Mouse (Mus musculus) left cerebral cortex, postnatal 10 days (tissue): ENCODE measurements around the gene Popdc2. TPM values are rescaled to one million over a fixed set of nuclear protein-coding genes. Genes with fewer than 3 reads are reported as not detected.
"Not testable (repeated sequence)": the region's sequence is repeated elsewhere in the genome, so short reads cannot be mapped to it uniquely, and the experiment has no call there.

Source experiments
- DNase-seq, 2 experiments: peaks; one replicate each; pipeline ENCODE4 v3.0.0; 2021 to 2022; ENCODE audit warnings: low spot score in 2 of 2, mixed read lengths in 1 of 2; ENCODE audit errors: extremely low spot score in 1 of 2
- intact Hi-C: fragments of 180-260 bp; cut with DNase I; formaldehyde crosslinking; loops from one replicate; pipeline ENCODE4 v1.15.1; 2025
- total RNA-seq, 2 experiments: library from RNA; stranded (reverse); gene quantifications; 2 replicates each; pipeline ENCODE4 v1.2.3; 2021

The Popdc2 gene
- under 1 TPM in 1 of 2 experiments, not detected in 1; 0.53 TPM for total RNA-seq

DNA sequence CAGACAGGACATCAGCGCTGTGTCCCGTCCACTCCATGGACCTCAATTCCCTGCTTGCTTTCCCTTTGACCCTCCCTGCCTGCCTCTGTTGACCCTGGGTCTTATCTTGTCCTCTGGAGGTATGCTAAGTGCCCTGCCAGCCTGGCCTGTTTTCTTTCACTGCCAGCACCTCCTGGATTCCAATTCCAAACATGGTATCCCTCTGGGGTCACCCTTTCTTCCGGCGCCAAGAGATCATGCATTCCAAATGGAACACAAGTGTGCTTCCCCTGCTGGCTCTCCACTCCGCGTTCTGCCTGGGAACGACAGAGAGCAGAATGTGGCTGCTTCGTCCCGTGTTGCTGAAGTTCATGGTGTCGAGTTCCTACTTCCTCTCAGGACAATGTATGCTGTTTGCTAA lies at the start of gene Popdc2:
TSS of gene Popdc2 (plus strand) at position 277 of the 400 bp plus-strand sequence.
- intact Hi-C loops, result no loop called here
- no peak for DNase-seq

- DNase-seq, result no peak
- intact Hi-C loops, result no loop called here
Observed at GRCm38 (mm10) chr16:38318492-38318891, 43.5 kb upstream of the Popdc2 start.

DNA sequence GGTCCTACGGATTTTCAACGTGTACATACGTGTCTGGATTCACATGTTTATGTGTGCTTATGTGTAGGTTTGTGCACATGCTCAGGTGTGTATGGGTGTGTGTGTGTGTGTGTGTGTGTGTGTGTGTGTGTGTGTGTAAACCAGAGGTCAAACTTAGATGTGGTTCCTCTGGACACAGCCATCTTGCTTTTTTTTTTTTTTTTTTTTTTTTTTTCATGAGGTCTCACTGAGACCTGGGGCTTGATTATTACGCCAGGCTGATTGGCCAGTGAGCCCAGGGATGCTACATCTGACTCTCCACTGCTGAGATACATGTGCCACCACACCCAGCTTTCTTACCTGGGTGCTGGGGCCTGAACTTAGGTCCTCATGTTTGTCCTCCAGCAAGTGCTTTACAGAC lies 42.9 kb upstream of the Popdc2 start:
- intact Hi-C loops, result no loop called here
- DNase-seq, result no peak

DNA sequence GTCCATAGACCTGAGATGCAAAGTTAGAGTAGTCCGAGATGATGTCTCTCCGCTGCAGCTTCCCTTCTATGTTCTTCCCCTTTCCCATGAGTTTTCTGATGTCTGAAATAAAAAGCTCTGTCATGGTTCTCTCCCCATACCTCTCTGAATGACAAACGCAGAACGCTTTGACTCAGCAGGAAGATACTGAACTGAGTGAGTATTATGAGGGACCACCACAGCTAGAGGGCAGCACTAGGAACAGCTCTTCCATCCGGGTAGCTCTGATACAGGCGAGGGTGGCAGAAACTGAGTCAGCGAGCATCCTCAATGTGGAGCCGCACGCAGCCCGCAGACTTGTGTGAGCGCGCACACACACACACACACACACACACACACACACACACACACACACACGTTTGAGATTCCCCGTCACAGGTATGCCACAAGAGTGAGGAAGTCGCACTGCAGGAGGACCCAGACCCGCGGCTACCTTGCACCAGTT lies 40.5 kb upstream of the Popdc2 start:
- intact Hi-C loops, result no loop called here

DNA sequence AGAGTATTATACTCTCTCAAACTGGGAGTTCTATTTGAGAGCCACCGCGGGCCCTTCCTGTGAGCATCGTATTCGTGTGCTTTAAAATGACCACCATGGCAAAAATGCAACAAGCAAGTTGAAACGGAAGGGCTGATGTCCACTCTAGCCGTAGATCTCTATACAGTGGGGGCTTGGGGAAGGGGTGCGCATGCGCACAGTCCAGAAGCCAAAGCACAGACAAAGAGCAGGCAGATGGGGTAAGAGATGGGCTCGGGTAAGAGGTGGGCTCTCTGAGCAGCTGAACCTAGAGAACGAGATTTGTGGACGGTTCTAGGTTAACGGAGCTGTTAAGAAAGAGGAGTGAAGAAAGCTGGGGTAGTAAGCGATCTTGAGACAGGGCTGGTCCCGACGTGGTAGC lies 37.7 kb upstream of the Popdc2 start:
- no peak for DNase-seq
- intact Hi-C loops, result no loop called here

More for the DNA sequence above, 40.5 kb upstream of the Popdc2 start:
- peak; percentile 52 to 71 for DNase-seq

DNA sequence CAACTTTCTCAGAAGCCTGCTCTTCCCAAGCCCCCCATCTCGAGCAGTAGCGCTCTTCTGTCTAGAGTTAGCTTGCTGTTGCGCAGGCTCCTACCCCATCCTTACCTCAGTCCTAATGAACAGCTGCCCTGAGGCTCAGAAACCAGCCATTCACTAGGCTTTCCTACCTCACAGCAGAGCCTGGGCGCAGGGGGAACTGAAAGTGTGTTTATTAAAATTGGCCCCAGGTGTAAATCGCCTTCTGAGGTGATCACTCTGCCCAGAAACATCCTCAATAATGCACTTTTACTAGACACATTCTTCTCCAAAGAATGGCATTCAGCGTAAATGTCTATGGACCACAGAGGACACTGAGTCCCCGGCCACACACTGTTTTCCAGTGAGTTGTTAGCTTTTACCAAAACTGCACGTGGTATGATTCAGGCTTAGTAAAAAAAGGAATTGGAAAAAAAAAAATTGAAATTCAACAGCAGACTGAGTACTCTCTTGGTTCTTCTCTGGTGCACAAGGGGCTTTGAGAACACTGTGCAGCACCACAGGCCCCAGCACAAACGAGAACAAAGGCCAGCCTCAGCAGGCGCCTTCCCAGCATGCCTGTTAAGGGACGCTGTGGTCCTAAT lies 35.1 kb upstream of the Popdc2 start:
- no peak for DNase-seq
- intact Hi-C loops, result no loop called here

DNA sequence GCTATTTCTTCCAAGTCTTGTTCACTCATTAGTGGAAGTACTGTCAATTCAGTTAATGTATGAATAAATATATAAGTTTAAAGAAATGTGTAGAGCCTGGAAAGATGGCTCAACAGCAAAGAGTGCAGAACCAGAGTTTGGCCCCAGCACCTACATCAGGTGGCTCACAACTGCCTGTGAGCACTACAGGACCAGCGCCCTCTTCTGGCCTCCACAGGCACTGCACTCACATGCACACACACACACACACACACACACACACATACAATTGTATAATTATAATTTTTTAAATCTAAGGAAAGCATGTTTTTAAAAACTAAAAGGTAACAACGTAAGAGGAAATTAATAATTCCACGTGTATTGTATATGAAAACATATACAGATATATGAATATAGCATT lies 32.7 kb upstream of the Popdc2 start:
- no peak for DNase-seq
- intact Hi-C loops, result no loop called here

DNA sequence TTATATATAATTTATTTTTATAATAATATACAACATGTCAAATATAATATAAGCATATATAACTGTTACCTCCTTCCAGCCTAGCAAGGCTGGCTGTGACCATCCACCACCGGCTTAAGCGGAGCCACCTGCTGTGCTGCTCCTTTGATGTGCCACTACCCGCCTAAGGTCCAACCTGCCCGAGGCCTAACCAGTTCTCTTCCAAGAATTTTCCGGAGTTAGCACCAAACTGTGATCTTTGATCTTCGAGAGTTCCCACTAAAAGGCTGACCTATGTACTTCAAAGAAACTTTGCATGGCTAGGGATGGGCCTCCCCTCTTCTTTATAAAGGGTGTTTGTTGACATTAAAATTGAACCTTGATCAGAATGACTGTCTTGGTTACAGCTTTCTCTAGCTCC lies 27.6 kb upstream of the Popdc2 start:
- intact Hi-C loops, result no loop called here
- DNase-seq, result no peak

- intact Hi-C loops, DNase-seq: not testable (repeated sequence)
Observed at GRCm38 (mm10) chr16:38338077-38338476, 23.9 kb upstream of the Popdc2 start.

GRCm38 (mm10) chr16:38341396-38342324 lies 20.3 kb upstream of the Popdc2 start, which contains the start of gene Maats1:
Maats1 (minus strand) TSS chr16:38342143.
- intact Hi-C loops, result no loop called here
- DNase-seq, result peak; percentile 71 to 89

DNA sequence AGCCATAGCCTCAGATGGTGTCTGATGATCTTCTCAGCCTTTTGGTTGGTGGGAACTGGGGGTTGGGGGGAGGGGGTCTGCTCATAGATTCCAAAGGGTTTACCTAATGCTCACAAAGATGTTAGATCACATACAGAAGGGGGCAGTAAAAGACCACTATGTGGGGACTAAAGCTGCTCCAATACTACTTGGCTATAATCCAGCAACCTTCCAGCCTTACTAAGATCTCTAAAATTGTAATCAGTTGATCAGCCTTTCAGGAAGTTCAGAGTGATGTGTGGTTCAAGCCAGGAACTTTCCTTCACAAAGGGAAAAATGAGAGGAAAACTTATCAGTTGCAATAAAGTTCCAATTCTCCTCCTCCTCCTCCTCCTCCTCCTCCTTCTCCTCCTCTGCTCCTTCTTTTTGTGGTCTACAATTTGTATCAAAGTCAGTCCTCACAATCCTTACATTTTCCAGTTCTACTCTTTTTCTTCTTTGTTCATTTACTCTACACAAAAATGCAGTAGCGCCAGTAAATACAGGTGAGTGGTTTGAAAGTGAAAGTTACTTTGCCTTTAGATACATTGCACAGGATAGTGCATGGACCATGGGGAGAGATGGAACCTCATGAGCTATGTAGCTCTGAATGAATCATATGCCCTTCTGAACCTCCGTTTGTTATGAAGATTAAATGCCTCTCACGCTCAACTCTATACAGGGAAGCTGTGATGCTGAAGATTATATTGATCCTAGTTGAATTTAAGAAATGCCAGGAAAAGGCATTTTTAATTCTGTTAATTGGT lies 16.9 kb upstream of the Popdc2 start:
- peak in 1 of 2 experiments; percentile 49 for DNase-seq

GRCm38 (mm10) chr16:38346529-38347325 lies 15.3 kb upstream of the Popdc2 start, which contains the start of the genes Cox17 and Gm21987:
Cox17 (plus strand) TSS chr16:38346991.
Gm21987 (plus strand) TSS chr16:38347040.
- peak; percentile 93 to 94 for DNase-seq
- intact Hi-C loops, result no loop called here

More for the DNA sequence above, 16.9 kb upstream of the Popdc2 start:
- intact Hi-C loops, result loop anchor here (2.0 kb wide), 1 partner anchor 162 kb away; no protein-coding TSS in a partner anchor

GRCm38 (mm10) chr16:38347588-38347987 lies 14.4 kb upstream of the Popdc2 start:
- intact Hi-C loops, result no loop called here
- no peak for DNase-seq

DNA sequence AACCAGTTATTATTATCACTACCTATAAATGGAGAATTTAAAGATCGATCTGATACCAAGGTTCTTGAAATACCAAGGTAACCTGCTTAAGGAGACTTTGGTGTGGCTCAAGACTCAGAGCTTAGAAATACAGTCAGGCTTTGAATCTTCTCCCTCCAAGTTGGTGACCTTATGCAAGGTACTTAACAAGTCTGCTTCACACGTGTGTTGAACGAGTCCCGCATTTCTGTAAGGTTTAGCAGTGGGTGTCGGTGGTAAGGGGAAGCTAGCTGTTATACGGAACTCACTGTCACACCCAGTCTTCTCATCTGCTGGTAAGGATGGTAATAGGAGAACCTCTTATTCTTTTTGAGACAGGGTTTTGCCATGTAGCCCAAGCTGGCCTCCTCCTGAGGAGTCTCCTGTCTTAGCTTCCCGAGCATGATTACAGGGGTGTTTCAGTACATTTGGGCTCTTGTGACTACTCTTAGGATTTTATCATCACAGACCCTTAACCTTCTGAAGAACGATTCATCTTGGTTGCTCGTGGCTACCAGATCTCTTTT lies 13.7 kb upstream of the Popdc2 start:
- intact Hi-C loops, result no loop called here
- DNase-seq, result no peak

GRCm38 (mm10) chr16:38349881-38350280 lies 12.1 kb upstream of the Popdc2 start:
- no peak for DNase-seq
- intact Hi-C loops, result no loop called here

DNA sequence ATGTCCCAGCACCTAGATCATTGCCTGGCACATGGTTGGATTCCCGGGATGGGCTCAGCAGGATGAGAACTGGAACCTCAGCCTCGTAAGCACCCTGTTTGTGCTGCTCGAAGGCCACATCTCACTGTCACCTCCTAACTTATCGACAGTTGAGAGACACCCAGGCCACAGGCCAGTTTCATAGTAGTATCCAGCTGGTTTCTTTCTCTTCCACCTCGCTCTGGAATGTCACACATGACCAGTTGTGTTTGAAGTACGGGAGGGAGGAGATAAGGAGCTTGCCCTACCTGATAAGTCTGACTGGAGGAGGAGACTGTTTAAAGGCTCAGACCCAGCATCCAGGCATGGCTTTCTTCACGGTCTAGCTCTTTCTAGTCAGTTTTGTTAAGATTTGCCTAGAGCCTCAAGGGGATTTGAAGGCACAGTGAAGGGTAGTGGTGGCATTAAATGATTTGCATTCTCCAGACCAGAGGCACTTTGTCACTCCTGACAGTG lies 11.6 kb upstream of the Popdc2 start:
- DNase-seq, result no peak
- intact Hi-C loops, result no loop called here

GRCm38 (mm10) chr16:38350939-38351338 lies 11.1 kb upstream of the Popdc2 start:
- intact Hi-C loops, result no loop called here
- no peak for DNase-seq

DNA sequence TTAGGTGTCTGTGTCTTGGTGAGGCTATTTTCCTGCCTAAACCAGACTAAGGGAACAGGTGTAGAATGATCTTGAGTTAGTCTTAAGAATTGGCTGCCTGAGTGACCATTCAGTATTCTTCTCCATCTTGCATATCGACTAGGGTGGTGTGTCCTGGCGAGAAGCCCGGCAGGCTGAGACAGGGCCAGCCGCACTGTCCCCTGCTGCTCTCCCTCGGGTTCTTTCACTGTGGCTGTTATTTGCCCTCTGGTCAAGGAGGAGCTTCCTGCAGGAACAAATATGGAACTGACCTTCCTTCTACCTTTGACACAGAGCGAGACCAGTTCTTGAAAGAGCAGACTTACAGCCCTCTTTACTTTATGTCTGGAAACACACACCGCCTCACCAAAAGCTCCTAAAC lies 10.0 kb upstream of the Popdc2 start:
- intact Hi-C loops, result no loop called here
- no peak for DNase-seq
